Mouse (Mus musculus) 3T3-L1 (cell line): ENCODE measurements around the gene Hcn3.
A peak's percentile ranks its signal among the peaks of the same experiment; 100 is the strongest.

ENCODE experiments used
- DNase-seq: peaks from one replicate; pipeline ENCODE4 v3.0.0-alpha.2; 2015; ENCODE audit warnings: low read depth, low spot score

Hcn3 gene

GRCm38 (mm10) chr3:89159616-89160344, at the start of gene Hcn3:
Hcn3 (minus strand) TSS chr3:89160196.
- DNase-seq, result peak; percentile 42

GRCm38 (mm10) chr3:89209731-89210130, 49.7 kb upstream of the Hcn3 start:
- DNase-seq, result no peak

GRCm38 (mm10) chr3:89208736-89209135, 48.7 kb upstream of the Hcn3 start:
- DNase-seq, result no peak

GRCm38 (mm10) chr3:89208075-89208657, 48.2 kb upstream of the Hcn3 start:
- no peak for DNase-seq

- no peak for DNase-seq
Measured at GRCm38 (mm10) chr3:89206695-89207094, 46.7 kb upstream of the Hcn3 start.

- no peak for DNase-seq
Measured at GRCm38 (mm10) chr3:89206079-89206478, 46.1 kb upstream of the Hcn3 start.

GRCm38 (mm10) chr3:89203142-89203514, 43.1 kb upstream of the Hcn3 start:
- no peak for DNase-seq

GRCm38 (mm10) chr3:89202253-89203141, 42.5 kb upstream of the Hcn3 start, which contains the start of gene Gba:
Gba (plus strand) TSS chr3:89202928.
- DNase-seq, result peak; percentile 98

- peak; percentile 38 for DNase-seq
Measured at GRCm38 (mm10) chr3:89199839-89200238, 39.8 kb upstream of the Hcn3 start.

GRCm38 (mm10) chr3:89195979-89196877, 36.2 kb upstream of the Hcn3 start:
- DNase-seq, result peak; percentile 97

- DNase-seq, result peak; percentile 63
Measured at GRCm38 (mm10) chr3:89193853-89194252, 33.9 kb upstream of the Hcn3 start.

GRCm38 (mm10) chr3:89193351-89193750, 33.4 kb upstream of the Hcn3 start:
- DNase-seq, result no peak

- DNase-seq, result no peak
Measured at GRCm38 (mm10) chr3:89190436-89190835, 30.4 kb upstream of the Hcn3 start.

GRCm38 (mm10) chr3:89188478-89188875, 28.5 kb upstream of the Hcn3 start:
- no peak for DNase-seq

GRCm38 (mm10) chr3:89187690-89188477, 27.9 kb upstream of the Hcn3 start:
- DNase-seq, result no peak

GRCm38 (mm10) chr3:89187197-89187596, 27.2 kb upstream of the Hcn3 start:
- no peak for DNase-seq

GRCm38 (mm10) chr3:89183959-89184315, 23.9 kb upstream of the Hcn3 start:
- DNase-seq, result no peak

- DNase-seq, result peak; percentile 51
Measured at GRCm38 (mm10) chr3:89183058-89183958, 23.3 kb upstream of the Hcn3 start, which contains the start of gene Fam189b. Fam189b (plus strand) TSS chr3:89183143.

- DNase-seq, result no peak
Measured at GRCm38 (mm10) chr3:89182531-89183057, 22.6 kb upstream of the Hcn3 start.
